Mouse (Mus musculus) kidney, adult 2 months (tissue): ENCODE data around the gene Ddx23.

Experiments
- CTCF ChIP-seq: fragments of 200-500 bp; conservative IDR thresholded peaks from 2 replicates; pipeline ENCODE4 v1.5.1; 2011; ENCODE audit warnings: low read depth, mild to moderate bottlenecking, control low read depth, low read length, moderate library complexity, mixed read lengths; ENCODE audit not compliant: insufficient read depth, insufficient read length
- POLR2A ChIP-seq: fragments of 200-500 bp; IDR thresholded peaks from one replicate; pipeline ENCODE4 v1.6.1; 2011; ENCODE audit warnings: low read depth, low read length, control low read depth

GRCm38 (mm10) chr15:98710442-98710841 lies 47.7 kb upstream of the Ddx23 start:
- TF ChIP-seq POLR2A = no peak
- TF ChIP-seq CTCF = peak; percentile 85
